Mouse (Mus musculus): Measurements from ENCODE around the gene Gm4847.

Gm4847 gene

DNA sequence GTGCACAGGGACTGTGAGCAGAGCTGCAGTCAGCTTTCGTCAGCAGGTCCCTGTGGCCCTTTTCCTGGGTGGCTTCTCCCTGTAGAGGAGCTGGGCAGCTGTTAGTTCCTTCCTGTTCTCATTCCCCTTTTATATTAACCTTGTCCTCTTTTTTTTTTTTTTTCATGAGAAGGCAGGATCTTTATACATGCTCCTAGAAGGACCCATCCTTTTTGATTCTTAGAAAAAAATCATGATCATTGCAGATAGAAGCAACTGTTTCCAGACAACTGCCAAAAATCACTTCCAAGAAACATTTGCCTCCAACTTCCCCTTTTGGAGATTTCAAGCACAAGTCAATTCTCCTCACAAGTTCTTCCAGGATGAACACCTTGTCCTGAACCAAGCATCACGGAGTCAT lies at the start of gene Gm4847:
TSS of gene Gm4847 (minus strand) at position 101 of the 400 bp plus-strand sequence.
- no peak for DNase-seq (ENCODE audit: low read depth, low spot score)

DNA sequence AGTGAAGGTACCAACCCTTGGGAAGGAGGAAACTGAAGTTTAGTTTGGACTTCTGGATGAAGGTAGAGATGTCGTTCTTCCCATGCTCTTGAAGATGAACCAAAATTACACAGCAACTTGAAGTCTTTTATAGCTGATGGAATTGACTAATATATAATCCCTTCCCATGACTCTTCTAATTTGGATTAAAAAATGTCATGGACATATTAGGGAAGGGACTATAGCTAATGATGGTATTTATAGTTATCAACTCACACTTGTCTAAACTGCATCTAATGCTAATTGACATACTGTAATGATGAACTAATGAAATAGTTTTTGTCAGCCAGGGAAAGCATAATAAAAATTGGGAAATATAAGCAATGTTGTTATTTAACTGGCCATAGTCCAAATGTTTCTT lies 34.3 kb upstream of the Gm4847 start, which contains the start of gene Fmo9:
TSS of gene Fmo9 (minus strand) at position 101 of the 400 bp plus-strand sequence.
- no peak for DNase-seq (ENCODE audit: low read depth, low spot score)

DNA sequence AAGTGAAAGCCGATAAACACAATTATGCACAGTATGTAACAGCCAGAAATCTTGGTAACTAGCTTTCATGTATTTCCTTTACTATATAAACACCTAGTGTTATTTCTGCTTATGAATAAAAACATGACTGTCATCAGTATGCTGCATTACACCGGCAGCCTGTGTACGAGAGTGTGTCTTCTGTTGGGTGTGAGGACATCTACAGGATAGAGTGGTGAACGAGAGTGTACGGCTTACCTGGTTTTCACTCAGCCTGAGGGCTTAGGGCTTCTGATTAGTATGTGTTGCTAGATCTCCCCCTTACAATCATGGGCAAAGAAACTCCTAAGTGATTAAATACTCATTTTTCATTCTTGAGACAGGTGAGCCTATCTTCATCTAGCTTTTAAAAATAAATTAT lies 21.8 kb upstream of the Gm4847 start:
- no peak for DNase-seq (ENCODE audit: low read depth, low spot score)

DNA sequence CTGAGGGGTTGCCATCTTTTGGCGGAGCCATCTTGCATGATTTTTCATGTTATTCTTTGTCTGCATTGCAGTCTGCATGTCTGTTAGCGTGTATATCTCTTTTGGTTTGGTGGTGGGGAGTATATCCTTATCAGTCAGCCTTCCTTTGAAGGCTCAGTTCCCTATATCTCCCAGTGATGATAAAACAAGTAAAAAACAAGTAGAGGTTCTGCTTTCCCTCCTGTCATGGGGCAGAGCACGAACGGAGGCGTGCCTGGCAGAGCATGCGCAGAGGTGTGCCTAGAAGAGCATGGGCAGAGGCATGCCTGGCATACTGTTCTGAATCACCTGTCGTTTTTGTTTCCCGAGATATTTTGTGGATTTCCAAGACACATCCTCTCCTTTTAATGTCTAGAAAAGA lies 13.3 kb upstream of the Gm4847 start:
- no peak for DNase-seq (ENCODE audit: low read depth, low spot score)
